Mouse (Mus musculus): ENCODE results near the gene Plce1. TPM values are rescaled to one million over a fixed set of nuclear protein-coding genes. Genes with fewer than 3 reads are reported as not detected.

Gene Plce1
- polyA plus RNA-seq, 1 experiment from 2014 or later, result 3.3 TPM

DNA sequence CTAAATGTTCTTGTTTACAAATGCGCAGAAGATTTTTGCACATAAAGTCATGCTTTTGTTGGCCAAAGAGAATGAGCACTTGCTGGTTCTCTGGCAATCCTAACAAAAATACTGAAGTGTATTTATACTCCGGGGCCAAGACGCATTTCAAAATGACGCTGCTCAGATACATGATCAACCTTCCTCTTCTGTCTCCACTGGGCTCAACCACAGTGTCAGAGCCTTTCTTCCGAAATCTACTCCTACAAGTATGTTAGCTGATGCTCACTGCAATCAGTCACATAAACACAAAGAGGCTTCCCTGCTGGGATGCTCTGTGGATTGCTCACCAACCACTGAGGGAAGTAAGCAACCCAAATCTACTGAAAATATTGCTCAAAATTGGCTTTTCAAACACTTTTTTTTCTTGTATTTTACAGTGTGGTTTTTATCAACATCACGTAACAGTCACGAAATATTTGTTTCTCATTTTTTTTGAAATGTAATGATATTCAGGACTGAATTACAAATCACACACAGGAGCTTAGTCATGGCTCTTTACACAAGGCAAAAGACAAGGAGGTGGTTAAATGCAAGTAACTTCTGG lies 191.2 kb downstream of the Plce1 start:
- ATAC-seq (ENCODE audit: borderline replicate concordance, extremely low read depth, low FRiP score, low TSS enrichment), result no peak

DNA sequence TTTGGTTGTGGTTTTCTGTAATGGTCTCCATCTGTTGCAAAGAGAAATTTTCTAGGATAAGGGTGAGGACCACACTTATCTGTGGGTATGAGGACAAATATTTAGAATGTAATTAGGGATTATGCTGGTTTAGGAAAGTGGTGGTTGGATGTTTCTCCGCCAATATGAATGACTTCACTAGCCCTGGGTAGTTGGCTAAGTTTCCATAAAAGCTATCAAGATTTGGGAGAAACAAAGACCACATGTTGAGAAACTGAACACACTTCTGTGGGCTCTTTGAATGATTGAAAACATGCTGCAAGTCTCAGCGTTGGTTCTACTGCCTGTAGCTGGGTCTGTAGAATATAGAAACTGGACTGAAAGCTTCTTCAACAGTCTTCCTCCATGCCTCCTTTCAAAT lies 193.0 kb downstream of the Plce1 start:
- no peak overlapping the region for H3K4me2 ChIP-seq
- no peaks in the 10 kb centered on the region for H3K27me3 ChIP-seq
- H3K27ac ChIP-seq, result no peak overlapping the region
- no peaks in the 10 kb centered on the region for H3K4me1 ChIP-seq
- no peak overlapping the region for H3K9ac ChIP-seq
- no peaks in the 10 kb centered on the region for H3K36me3 ChIP-seq
- WGBS, result 74% methylated on average over 2 of the region's 2 CpGs
- ATAC-seq (ENCODE audit: borderline replicate concordance, extremely low read depth, low FRiP score, low TSS enrichment), result no peak
- no peak overlapping the region for H3K4me3 ChIP-seq
- no peaks in the 10 kb centered on the region for H3K9me3 ChIP-seq

More for the DNA sequence above, 191.2 kb downstream of the Plce1 start:
- Histone ChIP-seq H3K27ac (no peak overlapping the region), H3K27me3 (no peaks in the 10 kb centered on the region), H3K9me3 (no peaks in the 10 kb centered on the region), H3K4me2 (no peak overlapping the region), H3K9ac (no peak overlapping the region), H3K36me3 (no peaks in the 10 kb centered on the region), H3K4me3 (no peak overlapping the region), H3K4me1 (no peaks in the 10 kb centered on the region)
- 86% methylated on average over 7 of the region's 7 CpGs for WGBS

DNA sequence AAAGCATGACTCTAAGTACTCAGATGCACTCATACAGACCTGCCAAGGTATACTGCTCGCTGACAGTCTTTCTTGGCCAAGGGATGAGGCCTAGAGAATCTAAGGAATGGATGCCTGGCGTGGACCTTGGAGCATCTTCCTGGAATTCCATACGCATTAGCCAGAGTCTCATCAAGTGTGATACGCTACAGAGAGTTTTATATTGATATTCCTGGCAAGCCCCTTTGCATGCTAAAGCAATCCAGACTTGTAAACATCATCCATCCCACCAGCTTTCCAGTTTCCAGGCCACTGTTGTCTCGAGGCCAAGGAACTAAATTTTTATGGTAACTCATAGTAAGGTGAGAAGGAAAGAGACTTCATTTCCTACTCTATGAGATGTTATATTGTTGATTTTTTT lies 197.7 kb downstream of the Plce1 start:
- Histone ChIP-seq H3K4me2 (no peak overlapping the region), H3K4me3 (no peak overlapping the region), H3K9me3 (no peaks in the 10 kb centered on the region), H3K27me3 (no peaks in the 10 kb centered on the region), H3K4me1 (no peaks in the 10 kb centered on the region), H3K9ac (no peak overlapping the region), H3K27ac (no peak overlapping the region), H3K36me3 (no peaks in the 10 kb centered on the region)
- ATAC-seq (ENCODE audit: borderline replicate concordance, extremely low read depth, low FRiP score, low TSS enrichment), result no peak
- WGBS, result 78% methylated on average over 5 of the region's 5 CpGs

DNA sequence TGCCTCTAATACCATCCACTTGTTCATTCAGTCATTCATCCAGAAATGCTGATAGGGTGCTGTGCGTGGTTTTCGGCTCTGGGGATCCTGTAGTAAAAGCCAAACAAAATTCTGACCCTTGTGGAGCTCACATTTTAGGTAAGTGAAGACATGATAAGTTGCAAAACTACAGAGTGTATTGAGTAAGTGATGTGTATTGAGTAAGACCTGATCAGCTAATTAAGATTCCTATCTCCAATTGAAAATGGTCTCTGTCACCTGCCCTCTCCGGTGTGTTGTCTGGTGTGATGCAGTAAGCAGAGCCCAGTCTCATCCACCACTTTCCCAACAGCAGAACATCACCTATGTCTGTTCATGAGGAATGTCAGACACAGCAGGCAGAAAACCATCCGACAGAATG lies 198.6 kb downstream of the Plce1 start:
- Histone ChIP-seq H3K4me2 (no peak overlapping the region), H3K9me3 (no peaks in the 10 kb centered on the region), H3K27ac (no peak overlapping the region), H3K9ac (no peak overlapping the region), H3K27me3 (no peaks in the 10 kb centered on the region), H3K36me3 (no peaks in the 10 kb centered on the region), H3K4me3 (no peak overlapping the region), H3K4me1 (no peaks in the 10 kb centered on the region)
- ATAC-seq (ENCODE audit: borderline replicate concordance, extremely low read depth, low FRiP score, low TSS enrichment), result no peak
- WGBS, result 84% methylated on average over 4 of the region's 4 CpGs

DNA sequence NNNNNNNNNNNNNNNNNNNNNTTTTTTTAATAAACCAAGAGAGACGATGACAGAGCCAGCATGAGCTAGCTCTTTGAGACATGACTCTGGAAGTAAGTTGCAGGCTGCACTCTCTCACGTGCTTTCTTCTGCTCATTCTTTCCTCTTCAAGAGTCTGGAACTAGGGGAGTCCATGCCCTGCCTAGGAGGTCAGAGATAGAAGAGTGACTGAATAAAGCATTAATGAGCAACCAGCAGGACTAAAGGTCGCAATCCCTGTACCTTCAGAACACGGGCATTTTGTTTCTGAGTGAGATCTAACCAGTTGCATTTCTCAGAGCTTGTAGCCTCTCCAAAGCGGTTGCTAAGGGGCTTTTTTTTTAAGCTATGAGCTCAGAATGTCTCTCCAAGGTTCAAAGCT lies 206.4 kb downstream of the Plce1 start:
- Histone ChIP-seq H3K36me3 (no peaks in the 10 kb centered on the region), H3K9me3 (no peaks in the 10 kb centered on the region), H3K4me3 (no peak overlapping the region), H3K27ac (no peak overlapping the region), H3K4me1 (no peaks in the 10 kb centered on the region), H3K27me3 (no peaks in the 10 kb centered on the region), H3K9ac (no peak overlapping the region), H3K4me2 (no peak overlapping the region)
- 58% methylated on average over 5 of the region's 5 CpGs for WGBS
- ATAC-seq (ENCODE audit: borderline replicate concordance, extremely low read depth, low FRiP score, low TSS enrichment), result no peak

DNA sequence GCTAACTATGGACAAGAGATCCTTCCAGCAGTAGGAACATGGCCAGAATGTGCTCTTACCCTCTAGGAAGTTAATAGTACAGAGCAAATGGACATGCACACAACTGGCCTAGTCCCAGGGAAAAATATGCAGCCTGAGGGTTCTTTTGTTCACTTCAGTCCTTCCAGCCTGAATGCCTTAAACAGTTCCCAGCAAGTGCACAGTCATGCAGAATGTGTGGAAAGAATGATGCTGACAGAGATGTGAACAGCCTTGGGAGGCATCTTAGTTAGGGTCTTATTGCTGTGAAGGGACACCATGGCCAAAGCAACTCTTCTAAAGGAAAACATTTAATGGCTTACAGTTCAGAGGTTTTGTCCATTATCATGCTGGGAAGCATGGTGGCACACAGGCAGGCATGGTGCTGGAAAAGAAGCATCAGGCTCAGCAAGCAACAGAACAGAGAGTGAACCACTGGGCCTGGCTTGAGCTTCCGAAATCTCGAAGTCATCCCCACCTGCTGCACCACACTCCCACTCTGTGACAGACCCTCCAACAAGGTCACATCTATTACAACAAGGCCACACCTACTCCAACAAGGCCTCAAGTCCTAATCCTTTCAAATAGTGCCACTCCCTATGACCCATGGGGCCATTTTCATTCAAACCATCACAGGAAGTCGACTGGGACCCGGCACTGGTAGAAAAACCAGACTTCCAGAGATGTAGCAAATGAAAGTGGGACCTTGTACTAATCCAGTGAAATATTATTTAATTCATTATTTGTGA lies 208.0 kb downstream of the Plce1 start:
- no peak overlapping the region for H3K27ac ChIP-seq
- H3K4me2 ChIP-seq, result no peak overlapping the region
- no peak overlapping the region for H3K4me3 ChIP-seq
- ATAC-seq (ENCODE audit: borderline replicate concordance, extremely low read depth, low FRiP score, low TSS enrichment), result no peak
- H3K27me3 ChIP-seq, result no peaks in the 10 kb centered on the region
- no peaks in the 10 kb centered on the region for H3K36me3 ChIP-seq
- H3K4me1 ChIP-seq, result no peaks in the 10 kb centered on the region
- 86% methylated on average over 4 of the region's 4 CpGs for WGBS
- H3K9ac ChIP-seq, result no peak overlapping the region
- no peaks in the 10 kb centered on the region for H3K9me3 ChIP-seq

DNA sequence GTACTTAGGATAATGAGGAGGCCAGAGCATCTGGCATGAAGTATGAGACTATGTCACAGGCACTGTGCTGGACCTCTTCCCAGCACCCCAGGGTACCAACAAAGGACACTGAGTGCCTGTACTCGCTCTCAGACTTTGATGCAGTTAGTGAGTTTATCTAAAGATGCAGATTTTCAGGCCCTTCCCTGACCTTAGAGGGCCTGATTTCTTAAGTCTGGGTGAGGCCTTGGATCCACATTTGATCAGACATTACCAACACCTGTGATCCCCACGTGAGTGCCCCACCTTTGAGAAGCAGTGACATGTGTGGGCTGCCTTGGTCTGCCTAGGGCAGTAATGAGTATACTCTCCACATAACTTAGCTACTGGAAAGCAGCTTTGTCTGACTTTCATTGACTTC lies 209.4 kb downstream of the Plce1 start:
- H3K4me1 ChIP-seq, result no peaks in the 10 kb centered on the region
- H3K9ac ChIP-seq, result no peak overlapping the region
- no peaks in the 10 kb centered on the region for H3K36me3 ChIP-seq
- no peaks in the 10 kb centered on the region for H3K27me3 ChIP-seq
- ATAC-seq (ENCODE audit: borderline replicate concordance, extremely low read depth, low FRiP score, low TSS enrichment), result no peak
- H3K27ac ChIP-seq, result no peak overlapping the region
- WGBS, result 84% methylated on average over 2 of the region's 2 CpGs
- no peak overlapping the region for H3K4me2 ChIP-seq
- no peak overlapping the region for H3K4me3 ChIP-seq
- H3K9me3 ChIP-seq, result no peaks in the 10 kb centered on the region

DNA sequence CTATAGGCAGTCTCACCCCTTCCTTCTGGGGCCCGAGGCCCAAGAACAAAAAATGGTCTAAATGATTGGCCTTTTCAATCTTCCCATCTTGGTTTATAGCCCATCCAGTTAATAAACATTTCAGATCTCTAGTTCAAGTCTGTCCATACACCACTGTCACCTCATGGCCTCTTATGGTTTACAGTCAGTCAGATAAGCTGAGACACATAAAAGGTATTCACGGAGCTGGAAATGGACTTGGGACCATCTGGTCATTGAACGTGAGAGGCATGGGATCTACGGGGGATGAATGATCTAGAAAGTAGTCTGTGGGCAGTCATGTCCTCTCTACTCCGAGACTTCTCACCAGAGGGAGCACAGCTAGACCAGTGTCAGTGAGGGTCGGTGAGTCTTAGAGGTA lies 210.6 kb downstream of the Plce1 start:
- no peaks in the 10 kb centered on the region for H3K4me1 ChIP-seq
- H3K4me2 ChIP-seq, result no peak overlapping the region
- no peaks in the 10 kb centered on the region for H3K36me3 ChIP-seq
- H3K9me3 ChIP-seq, result no peaks in the 10 kb centered on the region
- H3K27me3 ChIP-seq, result no peaks in the 10 kb centered on the region
- WGBS, result 90% methylated on average over 6 of the region's 6 CpGs
- H3K9ac ChIP-seq, result no peak overlapping the region
- no peak overlapping the region for H3K27ac ChIP-seq
- no peak for ATAC-seq (ENCODE audit: borderline replicate concordance, extremely low read depth, low FRiP score, low TSS enrichment)
- no peak overlapping the region for H3K4me3 ChIP-seq

DNA sequence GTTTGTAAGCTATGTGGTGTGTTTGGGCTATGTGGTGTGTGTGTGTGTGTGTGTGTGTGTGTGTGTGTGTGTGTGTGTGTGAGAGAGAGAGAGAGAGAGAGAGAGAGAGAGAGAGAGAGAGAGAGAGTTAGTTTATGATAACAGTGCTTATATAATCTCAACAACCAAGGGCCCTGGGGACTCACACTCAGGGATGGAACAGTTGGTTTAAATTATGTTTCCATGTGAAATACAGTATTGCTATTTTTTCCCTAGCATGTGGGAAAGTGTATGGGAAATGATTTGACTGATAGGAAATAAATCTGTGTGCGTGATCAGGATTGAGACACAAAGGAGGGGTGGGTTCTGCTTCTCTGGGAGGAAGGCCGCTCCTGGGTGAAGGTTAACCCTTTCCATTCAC lies 212.4 kb downstream of the Plce1 start:
- Histone ChIP-seq H3K4me3 (no peak overlapping the region), H3K9ac (no peak overlapping the region), H3K4me1 (no peaks in the 10 kb centered on the region), H3K27ac (no peak overlapping the region), H3K4me2 (no peak overlapping the region), H3K27me3 (no peaks in the 10 kb centered on the region), H3K9me3 (no peaks in the 10 kb centered on the region), H3K36me3 (no peaks in the 10 kb centered on the region)
- ATAC-seq (ENCODE audit: borderline replicate concordance, extremely low read depth, low FRiP score, low TSS enrichment), result no peak
- 27% methylated on average over 2 of the region's 2 CpGs for WGBS

DNA sequence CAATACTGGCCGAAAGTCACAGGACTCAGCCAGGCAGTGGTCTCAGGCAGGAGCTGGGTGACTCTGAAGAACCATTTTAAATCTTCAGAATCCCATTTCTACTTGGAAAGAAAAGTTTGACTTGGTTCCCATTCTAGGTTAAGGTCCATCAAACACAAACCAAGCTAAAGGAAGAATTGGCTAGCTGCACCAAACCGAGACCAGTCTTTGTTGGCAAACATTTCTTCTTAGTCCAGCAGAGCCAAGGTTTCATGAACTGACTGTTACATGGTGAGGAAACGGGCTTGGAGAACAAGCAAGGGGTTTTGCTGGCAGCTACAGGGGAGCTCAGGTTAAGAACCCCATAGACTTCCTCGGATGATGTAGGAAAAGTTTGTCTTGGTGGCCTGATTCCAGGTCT lies 212.9 kb downstream of the Plce1 start:
- Histone ChIP-seq H3K36me3 (no peaks in the 10 kb centered on the region), H3K27ac (no peak overlapping the region), H3K4me3 (no peak overlapping the region), H3K9me3 (no peaks in the 10 kb centered on the region), H3K9ac (no peak overlapping the region), H3K27me3 (no peaks in the 10 kb centered on the region), H3K4me1 (no peaks in the 10 kb centered on the region), H3K4me2 (no peak overlapping the region)
- no peak for ATAC-seq (ENCODE audit: borderline replicate concordance, extremely low read depth, low FRiP score, low TSS enrichment)
- WGBS, result 76% methylated on average over 4 of the region's 4 CpGs

DNA sequence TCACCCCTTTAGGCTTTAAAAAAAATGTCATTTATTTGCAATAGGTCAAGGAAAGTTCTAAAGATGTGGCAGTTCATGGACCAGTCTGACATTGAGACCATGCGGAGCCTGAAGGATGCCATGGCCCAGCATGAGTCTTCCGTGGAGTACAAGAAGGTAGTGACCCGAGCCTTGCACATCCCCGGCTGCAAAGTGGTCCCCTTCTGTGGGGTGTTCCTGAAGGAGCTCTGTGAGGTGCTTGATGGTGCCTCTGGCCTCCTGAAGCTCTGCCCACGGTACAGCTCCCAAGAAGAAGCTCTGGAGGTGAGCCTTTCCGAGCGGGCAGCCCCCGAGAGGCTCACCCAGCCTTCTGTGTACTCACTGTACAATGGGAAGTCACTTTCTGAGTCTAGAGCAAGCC lies 220.9 kb downstream of the Plce1 start:
- H3K9me3 ChIP-seq, result no peaks in the 10 kb centered on the region

DNA sequence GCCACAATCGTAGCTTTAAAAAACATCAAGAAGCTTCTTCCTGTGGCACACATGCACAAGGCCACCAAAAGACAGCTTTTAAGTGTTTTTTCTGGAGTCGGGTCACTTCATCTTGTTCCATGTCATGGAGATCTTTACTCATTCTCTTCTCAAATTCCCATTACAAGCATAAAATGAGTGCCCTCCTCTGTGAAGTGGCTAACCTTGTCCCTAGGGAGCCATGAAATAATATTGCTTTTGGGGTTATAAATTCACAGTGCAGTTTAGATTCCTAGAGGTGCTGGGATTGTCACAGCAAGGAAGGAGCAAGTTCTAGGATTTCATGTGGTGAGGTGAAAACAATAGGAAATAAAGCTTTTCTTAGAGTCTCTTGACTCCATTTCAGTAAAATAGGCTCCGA lies 223.8 kb downstream of the Plce1 start:
- no peak for ATAC-seq (ENCODE audit: borderline replicate concordance, extremely low read depth, low FRiP score, low TSS enrichment)
- H3K9ac ChIP-seq, result no peak overlapping the region
- WGBS, result 82% methylated on average over 3 of the region's 3 CpGs
- H3K4me1 ChIP-seq, result no peaks in the 10 kb centered on the region
- no peaks in the 10 kb centered on the region for H3K36me3 ChIP-seq
- no peak overlapping the region for H3K27ac ChIP-seq
- H3K27me3 ChIP-seq, result no peaks in the 10 kb centered on the region
- H3K4me3 ChIP-seq, result no peak overlapping the region
- H3K9me3 ChIP-seq, result no peaks in the 10 kb centered on the region
- no peak overlapping the region for H3K4me2 ChIP-seq

More for the DNA sequence above, 220.9 kb downstream of the Plce1 start:
- H3K27me3 ChIP-seq, result no peaks in the 10 kb centered on the region
- ATAC-seq (ENCODE audit: borderline replicate concordance, extremely low read depth, low FRiP score, low TSS enrichment), result no peak
- H3K36me3 ChIP-seq, result no peaks in the 10 kb centered on the region
- H3K9ac ChIP-seq, result no peak overlapping the region
- H3K27ac ChIP-seq, result no peak overlapping the region
- 88% methylated on average over 8 of the region's 8 CpGs for WGBS
- H3K4me1 ChIP-seq, result no peaks in the 10 kb centered on the region
- H3K4me3 ChIP-seq, result no peak overlapping the region
- no peak overlapping the region for H3K4me2 ChIP-seq
